Mouse (Mus musculus) spleen, embryonic (tissue): ENCODE data around the gene Reep3.

Experiments
- CTCF ChIA-PET: fragments of 350-600 bp; sonication (Branson Sonifier 250); formaldehyde crosslinking; loops from one replicate; lab custom pipeline; 2022; lab: Charles Lee

Gene Reep3

GRCm38 (mm10) chr10:66978215-66978614 lies 118.5 kb downstream of the Reep3 start:
- CTCF ChIA-PET: no interaction called here

DNA sequence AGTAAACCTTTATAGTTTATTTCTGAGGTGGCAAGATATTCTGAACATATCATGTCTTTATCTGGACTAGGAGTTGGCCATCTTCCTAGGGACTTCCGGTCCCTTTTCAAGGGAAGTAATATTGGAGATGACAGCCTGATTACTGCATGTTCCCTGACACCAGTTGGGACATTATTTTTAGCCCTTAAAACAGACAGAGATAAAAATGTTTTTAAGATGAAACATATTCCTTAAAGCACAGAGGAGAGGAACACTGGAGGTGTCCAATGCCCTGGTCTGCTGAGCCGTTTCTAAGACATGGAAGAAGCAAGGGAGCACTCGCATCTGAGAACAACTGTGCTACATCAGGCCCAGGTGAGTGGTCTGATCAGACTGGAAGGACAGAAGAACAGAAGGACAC lies 119.7 kb downstream of the Reep3 start:
- CTCF ChIA-PET: no interaction called here

DNA sequence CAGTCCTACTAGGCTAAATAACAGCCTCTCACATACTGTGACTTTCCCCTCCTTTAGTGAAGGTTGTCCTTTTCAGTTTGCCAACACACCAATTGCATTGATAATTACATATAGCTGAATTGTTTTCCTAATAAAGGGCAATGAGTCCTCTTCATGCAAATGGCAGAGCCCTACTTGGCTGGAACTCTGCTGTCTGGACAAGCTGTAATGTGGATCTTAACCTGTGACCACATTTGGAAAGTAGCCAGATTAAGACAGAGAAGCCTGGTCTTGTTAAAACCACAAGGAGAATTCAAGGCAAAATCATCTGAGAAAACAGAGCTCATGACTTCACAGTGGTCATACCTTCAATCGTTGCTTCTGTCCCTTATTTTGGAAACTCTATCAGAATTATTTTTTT lies 121.3 kb downstream of the Reep3 start:
- CTCF ChIA-PET: no interaction called here

GRCm38 (mm10) chr10:66974417-66974816 lies 122.3 kb downstream of the Reep3 start:
- CTCF ChIA-PET: interaction anchor here (0.7 kb wide), 1 partner anchor 8 kb away, joined by 3 read pairs; no protein-coding TSS in a partner anchor

GRCm38 (mm10) chr10:66973866-66974265 lies 122.9 kb downstream of the Reep3 start:
- CTCF ChIA-PET: interaction anchor here (0.7 kb wide), 1 partner anchor 8 kb away, joined by 3 read pairs; no protein-coding TSS in a partner anchor

DNA sequence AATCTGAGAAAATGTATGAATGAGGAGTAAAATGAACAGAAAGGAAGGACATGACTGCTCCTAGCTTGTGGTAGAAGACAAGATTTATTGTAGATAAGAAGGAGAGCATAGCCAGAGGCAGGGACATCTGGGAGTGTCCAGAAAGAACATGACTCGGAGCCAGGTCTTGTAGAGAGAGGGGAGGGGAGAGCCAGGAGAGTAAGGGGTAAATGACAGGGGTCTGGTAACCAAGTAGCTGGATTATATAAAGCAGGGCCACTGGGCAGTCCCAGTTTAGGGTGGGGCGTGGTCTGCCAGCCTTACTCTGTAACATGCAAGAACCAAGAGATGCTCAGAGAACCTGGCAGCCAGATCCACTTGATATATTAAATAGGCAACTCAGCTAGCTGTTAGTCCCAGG lies 123.5 kb downstream of the Reep3 start:
- CTCF ChIA-PET: no interaction called here

DNA sequence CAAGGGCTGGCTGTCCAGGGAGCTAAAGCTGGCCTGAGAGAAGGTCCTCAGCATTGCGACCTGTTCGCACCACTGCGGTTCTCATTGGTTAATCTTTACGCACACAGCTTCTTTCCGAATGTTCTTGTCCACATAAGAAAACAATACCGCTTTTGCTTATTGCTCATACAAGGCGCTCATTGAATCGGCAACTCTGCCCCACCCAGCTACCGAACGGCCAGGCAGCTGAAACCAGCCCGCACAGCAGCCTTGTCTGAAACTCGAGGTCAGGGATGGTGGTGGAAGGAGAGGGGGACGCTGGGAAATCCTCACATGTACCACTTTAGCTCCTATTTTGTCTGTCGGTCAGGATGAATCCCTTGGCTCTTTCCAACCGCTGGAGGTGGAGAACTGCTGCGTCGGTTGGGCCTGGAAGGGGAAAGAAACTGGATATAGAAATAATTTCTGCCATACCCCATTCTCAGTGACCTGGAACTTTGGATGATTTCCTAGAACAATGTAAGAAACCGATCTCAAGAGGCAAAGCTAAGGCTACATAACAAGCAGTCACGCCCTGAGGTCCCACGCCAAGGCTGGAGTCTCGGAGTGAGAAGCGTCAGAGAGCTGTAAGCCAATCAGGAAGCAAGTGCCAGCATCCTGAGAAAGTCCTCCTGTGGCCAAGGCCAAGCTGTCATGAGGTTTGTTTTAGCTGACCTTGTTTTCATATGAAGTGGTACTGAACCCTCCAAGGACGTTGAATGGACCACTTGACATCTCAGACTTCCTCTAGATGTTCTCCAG lies 126.2 kb downstream of the Reep3 start:
- CTCF ChIA-PET: interaction anchor here (0.7 kb wide), 1 partner anchor 190 kb away, joined by 3 read pairs; no protein-coding TSS in a partner anchor

DNA sequence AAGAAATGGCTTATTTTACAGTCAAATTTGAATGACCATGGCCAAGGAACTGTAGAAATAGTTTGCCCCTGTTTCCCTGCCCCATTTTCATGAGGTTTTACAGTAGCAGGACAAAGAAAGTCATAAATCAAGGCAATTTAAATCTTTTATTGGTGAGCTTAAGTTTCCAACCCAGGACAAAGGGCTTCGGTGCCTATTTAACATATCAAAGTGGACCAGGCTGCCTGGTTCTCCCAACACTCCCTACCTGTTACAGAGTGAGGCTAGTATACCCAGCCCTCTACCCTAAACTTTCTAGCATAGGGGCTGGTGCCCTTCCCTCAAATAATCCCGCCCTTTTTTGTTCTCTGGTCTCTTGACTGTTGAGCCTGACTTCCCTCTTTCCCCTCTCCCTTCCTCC lies 127.2 kb downstream of the Reep3 start:
- CTCF ChIA-PET: no interaction called here

- CTCF ChIA-PET: no interaction called here
Measured at GRCm38 (mm10) chr10:66969081-66969480, 127.7 kb downstream of the Reep3 start.

DNA sequence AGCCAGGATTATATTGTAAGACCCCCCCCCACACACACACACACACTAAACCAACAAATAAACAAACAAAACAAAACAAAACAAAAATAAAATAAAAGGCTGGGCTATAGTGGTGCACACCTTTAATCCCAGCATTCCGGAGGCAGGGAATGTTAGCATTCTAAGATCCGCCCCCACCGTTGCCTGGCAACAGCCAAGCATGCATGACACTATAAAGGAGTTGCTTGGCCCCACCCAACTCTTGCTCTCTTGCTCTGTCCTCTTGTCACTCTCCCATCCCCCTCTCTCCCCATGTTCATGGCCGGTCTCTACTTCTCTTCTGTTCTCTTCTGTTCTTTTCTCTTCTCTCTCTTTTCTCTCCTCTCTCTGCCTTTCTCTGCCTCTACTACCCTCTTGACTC lies 128.2 kb downstream of the Reep3 start:
- CTCF ChIA-PET: no interaction called here

- CTCF ChIA-PET: interaction anchor here (0.7 kb wide), 1 partner anchor 21 kb away, joined by 3 read pairs; no protein-coding TSS in a partner anchor
Measured at GRCm38 (mm10) chr10:66966391-66967109, 130.2 kb downstream of the Reep3 start.

- CTCF ChIA-PET: no interaction called here
Measured at GRCm38 (mm10) chr10:66960136-66960535, 136.6 kb downstream of the Reep3 start.
